Mouse (Mus musculus) stomach, postnatal 0 days (tissue): ENCODE results near the gene Brcc3. TPM values are rescaled to one million over a fixed set of nuclear protein-coding genes. Genes with fewer than 3 reads are reported as not detected.
"Not testable (repeated sequence)": the region's sequence is repeated elsewhere in the genome, so short reads cannot be mapped to it uniquely, and the experiment has no call there.

Experiments used
- ATAC-seq: fragments of 200-750 bp; cut with Nextera tagmentation; 2 replicates; pipeline ENCODE4 v1.8.0; 2017; ENCODE audit not compliant: low FRiP score, low TSS enrichment
- DNase-seq: peaks from one replicate; pipeline ENCODE4 v3.0.0-alpha.2; 2016; ENCODE audit warnings: low spot score
- H3K27ac ChIP-seq: fragments of 300-500 bp; sonication (generic); replicated peaks from 2 replicates; pipeline ENCODE4 v1.5.1; 2014; ENCODE audit warnings: mild to moderate bottlenecking, control low read depth
- H3K27me3 ChIP-seq: fragments of 300-500 bp; sonication (generic); 2 replicates; pipeline ENCODE4 v1.6.1; 2014; ENCODE audit warnings: low read length; ENCODE audit not compliant: control insufficient read depth, insufficient read depth
- H3K36me3 ChIP-seq: fragments of 300-500 bp; sonication (generic); 2 replicates; pipeline ENCODE4 v1.6.1; 2014; ENCODE audit warnings: low read length, mixed read lengths; ENCODE audit not compliant: control insufficient read depth, insufficient read depth
- H3K4me1 ChIP-seq: fragments of 300-500 bp; sonication (generic); replicated peaks from 2 replicates; pipeline ENCODE4 v1.6.1; 2014; ENCODE audit warnings: antibody characterized with exemption; ENCODE audit not compliant: control insufficient read depth, insufficient read depth
- H3K4me2 ChIP-seq: fragments of 300-500 bp; sonication (generic); replicated peaks from 2 replicates; pipeline ENCODE4 v1.6.1; 2014; ENCODE audit warnings: low read depth, mild to moderate bottlenecking, control low read depth, moderate library complexity
- H3K4me3 ChIP-seq: fragments of 300-500 bp; sonication (generic); 2 replicates; pipeline ENCODE4 v1.5.1; 2014; ENCODE audit warnings: low read depth, low read length, control low read depth
- H3K9ac ChIP-seq: fragments of 300-500 bp; sonication (generic); 2 replicates; pipeline ENCODE4 v1.6.1; 2014; ENCODE audit warnings: mild to moderate bottlenecking, low read length, control low read depth, mixed read lengths
- H3K9me3 ChIP-seq: fragments of 300-500 bp; sonication (generic); 2 replicates; pipeline ENCODE4 v1.6.1; 2016; ENCODE audit warnings: low read length; ENCODE audit not compliant: control insufficient read depth
- CTCF ChIP-seq: IDR thresholded peaks from 2 replicates; pipeline ENCODE4 v1.5.1; 2016; ENCODE audit warnings: antibody characterized with exemption, low read depth, mild to moderate bottlenecking, moderate library complexity
- EP300 ChIP-seq: optimal IDR thresholded peaks from 2 replicates; pipeline ENCODE3; 2016; ENCODE audit warnings: antibody characterized with exemption
- WGBS: fragments of 180-500 bp; shearing (Covaris S2); extraction: QIAGEN DNeasy Blood & Tissue Kit; methylation state at CpG from one replicate; pipeline ENCODE4 v1.1.7; 2014; 5-methylcytosine and 5-hydroxymethylcytosine counted together
- polyA plus RNA-seq: library from polyadenylated mRNA; unstranded; fragments of >200 nt; fragmentation: Nextera tagmentation; extraction: Ambion mirVana; gene quantifications from 2 replicates; pipeline ENCODE4 v1.2.1, GENCODE M21; 2015

The Brcc3 gene
- polyA plus RNA-seq, 1 experiment from 2014 or later: 42.0 TPM

DNA sequence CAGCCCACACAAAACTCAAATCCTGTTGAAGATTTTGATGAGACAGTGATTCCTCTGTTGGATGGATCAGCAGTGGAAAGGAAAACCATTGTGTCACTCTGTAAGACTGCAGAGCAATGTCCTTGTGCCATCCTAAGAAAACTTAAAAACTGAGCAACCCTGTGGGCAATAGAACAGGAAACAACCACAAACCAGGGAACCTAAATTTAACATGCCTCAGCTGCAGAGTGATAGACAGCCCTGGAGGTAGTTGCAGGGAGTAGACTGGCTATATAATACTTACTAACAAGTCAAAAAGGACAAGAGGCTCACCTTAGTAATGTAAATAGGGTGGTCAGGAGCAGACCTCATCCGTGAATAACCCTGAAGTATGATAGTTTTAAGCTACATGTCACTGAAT lies 38.2 kb downstream of the Brcc3 start:
- Histone ChIP-seq H3K4me3 (no peak overlapping the region), H3K9me3 (no peaks in the 10 kb centered on the region), H3K27ac (no peak overlapping the region), H3K4me1 (no peaks in the 10 kb centered on the region), H3K4me2 (no peak overlapping the region), H3K36me3 (no peaks in the 10 kb centered on the region), H3K27me3 (no peaks in the 10 kb centered on the region), H3K9ac (no peak overlapping the region)
- WGBS: 80% methylated on average over 1 of the region's 1 CpGs
- no peak for DNase-seq
- TF ChIP-seq EP300 (no peak), CTCF (no peak)
- no peak for ATAC-seq

DNA sequence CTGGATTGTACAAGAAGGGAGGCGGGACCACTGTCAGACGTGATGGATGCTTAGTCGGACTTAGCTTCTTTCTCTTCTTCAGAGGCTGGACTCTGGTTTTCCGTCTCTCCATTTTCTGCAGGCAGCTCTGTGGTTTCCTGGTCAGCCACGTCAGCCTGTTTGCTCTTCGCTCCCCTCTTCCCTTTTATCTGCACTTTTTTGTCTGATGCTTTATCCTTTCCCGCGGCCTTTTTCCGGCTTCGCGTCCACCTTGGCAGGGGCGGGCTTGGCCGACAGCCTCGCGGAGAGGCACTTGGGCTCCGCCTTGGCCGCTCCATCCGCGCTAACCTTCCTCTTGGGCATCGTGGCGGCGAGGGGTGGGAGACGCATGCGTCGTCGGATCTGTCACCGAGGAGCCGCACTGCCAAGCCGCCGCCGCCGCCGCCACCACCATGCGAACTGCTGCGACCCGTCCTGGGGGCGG lies 58.8 kb downstream of the Brcc3 start:
- DNase-seq: peak; percentile 33
- not testable (repeated sequence) for H3K36me3 ChIP-seq
- WGBS: 13% methylated on average over 37 of the region's 37 CpGs

DNA sequence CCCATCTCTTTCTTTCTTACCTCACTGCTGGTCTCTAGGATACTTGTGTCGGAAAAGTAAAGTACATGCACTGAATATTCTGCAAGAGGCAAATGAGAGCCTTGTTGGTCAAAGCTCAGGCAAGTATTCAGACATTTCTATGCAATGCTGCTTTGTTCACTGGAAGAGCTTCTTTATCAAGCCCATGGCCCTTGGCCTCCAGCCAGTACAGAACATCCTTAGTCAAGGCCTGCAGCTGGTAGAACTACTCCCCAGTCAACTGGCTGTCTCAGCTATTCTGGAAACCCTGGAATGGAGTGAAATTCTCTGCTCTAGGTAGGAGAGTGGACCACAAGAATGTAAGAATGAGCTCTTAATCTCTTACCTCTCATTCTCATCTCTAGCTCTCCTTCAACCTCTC lies 73.5 kb downstream of the Brcc3 start:
- 80% methylated on average over 1 of the region's 1 CpGs for WGBS
- no peaks in the 10 kb centered on the region for H3K9me3 ChIP-seq
- no peak overlapping the region for H3K27ac ChIP-seq
- H3K4me1 ChIP-seq: no peaks in the 10 kb centered on the region
- H3K36me3 ChIP-seq: no peaks in the 10 kb centered on the region
- H3K4me2 ChIP-seq: no peak overlapping the region
- DNase-seq (no peak), ATAC-seq (no peak)
- TF ChIP-seq EP300 (no peak), CTCF (no peak)
- H3K9ac ChIP-seq: no peak overlapping the region
- no peaks in the 10 kb centered on the region for H3K27me3 ChIP-seq
- H3K4me3 ChIP-seq: no peak overlapping the region

More for the DNA sequence above, 58.8 kb downstream of the Brcc3 start:
- Histone ChIP-seq H3K4me3 (peak overlapping the region; percentile 35), H3K9ac (peak overlapping the region; percentile 38; the same call in 1 of the 2 replicates), H3K4me2 (peak overlapping the region; percentile 47)
- not testable (repeated sequence) for H3K27ac ChIP-seq, H3K27me3 ChIP-seq, H3K4me1 ChIP-seq, H3K9me3 ChIP-seq
- ATAC-seq: peak; percentile 47; the same call in 1 of the 2 replicates

Other genes with a start within 250 kb of the Brcc3 start
- 51.3 and 54.8 TPM in 2 replicates for gene Fundc2, start 34.2 kb upstream of the Brcc3 start, polyA plus RNA-seq
- gene F8, start 34.0 kb upstream of the Brcc3 start, polyA plus RNA-seq: 0.42 and 0.80 TPM in 2 replicates
- gene Cmc4, start within 50 bp of the Brcc3 start, polyA plus RNA-seq: 15.9 and 17.3 TPM in 2 replicates
- 3.6 and 4.0 TPM in 2 replicates for gene Mtcp1, start within 50 bp of the Brcc3 start, polyA plus RNA-seq
- gene Vbp1, start 97.7 kb downstream of the Brcc3 start, polyA plus RNA-seq: 94.4 and 97.8 TPM in 2 replicates
- 0.73 and 0.74 TPM in 2 replicates for gene Rab39b, start 161.6 kb downstream of the Brcc3 start, polyA plus RNA-seq